Mouse (Mus musculus) retina, embryonic 14.5 days (tissue): ENCODE measurements around the gene Kcnmb3.
"Not testable (repeated sequence)": the region's sequence is repeated elsewhere in the genome, so short reads cannot be mapped to it uniquely, and the experiment has no call there.

ENCODE experiments used
- DNase-seq: peaks from one replicate; pipeline ENCODE4 v3.0.0-alpha.2; 2015; ENCODE audit warnings: low spot score

The Kcnmb3 gene

GRCm38 (mm10) chr3:32434016-32434415 is 58.0 kb downstream of the Kcnmb3 start:
- DNase-seq, result no peak

- no peak for DNase-seq
Measured at GRCm38 (mm10) chr3:32430394-32430793, 61.6 kb downstream of the Kcnmb3 start.

- not testable (repeated sequence) for DNase-seq
Measured at GRCm38 (mm10) chr3:32429351-32429750, 62.7 kb downstream of the Kcnmb3 start.

- DNase-seq, result no peak
Measured at GRCm38 (mm10) chr3:32428921-32429320, 63.1 kb downstream of the Kcnmb3 start.

- no peak for DNase-seq
Measured at GRCm38 (mm10) chr3:32428361-32428760, 63.7 kb downstream of the Kcnmb3 start.

- no peak for DNase-seq
Measured at GRCm38 (mm10) chr3:32427695-32428094, 64.3 kb downstream of the Kcnmb3 start.
